Mouse (Mus musculus) cerebellum, adult 2 months (tissue): ENCODE measurements around the gene Ces2e.

Experiments used
- CTCF ChIP-seq: fragments of 200-500 bp; IDR thresholded peaks from 2 replicates; pipeline ENCODE4 v1.5.1; 2011; ENCODE audit warnings: low read depth, mild to moderate bottlenecking, control low read depth, low read length, moderate library complexity, borderline replicate concordance; ENCODE audit not compliant: insufficient read depth
- POLR2A ChIP-seq: fragments of 200-500 bp; IDR thresholded peaks from 2 replicates; pipeline ENCODE4 v1.6.1; 2011; ENCODE audit warnings: low read length, control low read depth, borderline replicate concordance; ENCODE audit not compliant: insufficient read depth

DNA sequence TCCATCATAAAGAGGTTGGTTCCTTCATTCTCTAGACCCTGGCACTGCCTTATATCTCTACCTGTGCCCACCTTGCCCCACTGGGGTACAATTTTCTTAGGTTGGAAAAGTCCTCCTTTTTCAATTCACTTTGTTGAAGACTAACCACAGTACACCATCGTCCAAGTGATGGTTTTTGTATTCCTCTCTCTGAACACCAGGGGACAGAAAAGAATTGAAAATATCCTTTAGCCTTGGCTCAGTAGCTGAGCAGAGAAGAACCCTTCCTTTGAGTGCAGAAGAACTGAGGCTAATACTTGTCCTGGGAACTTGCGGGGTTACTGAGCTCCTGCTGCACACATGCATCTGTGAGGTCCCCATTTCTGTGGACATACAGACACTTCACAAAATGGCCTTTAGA, 18.6 kb downstream of the Ces2e start:
- TF ChIP-seq CTCF (no peak), POLR2A (no peak)
